Mouse (Mus musculus) liver, postnatal 0 days (tissue): Measurements from ENCODE around the gene Fam166b. TPM values are rescaled to one million over a fixed set of nuclear protein-coding genes. Genes with fewer than 3 reads are reported as not detected.

Source experiments
- ATAC-seq: fragments of 200-750 bp; cut with Nextera tagmentation; 2 replicates; pipeline ENCODE4 v1.8.0; 2017; ENCODE audit warnings: mild to moderate bottlenecking, moderate library complexity
- DNase-seq: peaks from one replicate; pipeline ENCODE4 v3.0.0-alpha.2; 2016
- H3K27ac ChIP-seq: fragments of 300-500 bp; sonication (generic); 2 replicates; pipeline ENCODE4 v1.5.1; 2014; ENCODE audit warnings: antibody characterized with exemption, moderate library complexity, mild to moderate bottlenecking, low read depth
- H3K27me3 ChIP-seq: fragments of 300-500 bp; sonication (generic); 2 replicates; pipeline ENCODE4 v1.6.1; 2014; ENCODE audit warnings: low read length, control low read depth, mixed read lengths; ENCODE audit not compliant: insufficient read depth
- H3K36me3 ChIP-seq: fragments of 300-500 bp; sonication (generic); replicated peaks from 2 replicates; pipeline ENCODE4 v1.6.1; 2014; ENCODE audit warnings: mild to moderate bottlenecking, control low read depth, low read length, moderate library complexity, mixed read lengths; ENCODE audit not compliant: insufficient read depth
- H3K4me1 ChIP-seq: fragments of 300-500 bp; sonication (generic); 2 replicates; pipeline ENCODE4 v1.6.1; 2014; ENCODE audit warnings: antibody characterized with exemption, mild to moderate bottlenecking, control low read depth; ENCODE audit not compliant: insufficient read depth
- H3K4me2 ChIP-seq: fragments of 300-500 bp; sonication (generic); 2 replicates; pipeline ENCODE4 v1.6.1; 2014; ENCODE audit warnings: low read depth, mild to moderate bottlenecking, low read length, moderate library complexity, mixed read lengths
- H3K4me3 ChIP-seq: fragments of 300-500 bp; sonication (generic); 2 replicates; pipeline ENCODE4 v1.5.1; 2014; ENCODE audit warnings: low read depth, low read length
- H3K9ac ChIP-seq: fragments of 300-500 bp; sonication (generic); replicated peaks from 2 replicates; pipeline ENCODE4 v1.6.1; 2014; ENCODE audit warnings: mild to moderate bottlenecking, moderate library complexity
- H3K9me3 ChIP-seq: fragments of 300-500 bp; sonication (generic); 2 replicates; pipeline ENCODE4 v1.6.1; 2016; ENCODE audit warnings: mild to moderate bottlenecking, control low read depth, low read length, mixed read lengths
- CTCF ChIP-seq: sonication (generic); IDR thresholded peaks from 2 replicates; pipeline ENCODE4 v1.5.1; 2016; ENCODE audit warnings: antibody characterized with exemption, low read depth
- EP300 ChIP-seq: IDR thresholded peaks from 2 replicates; pipeline ENCODE4 v1.6.1; 2016; ENCODE audit warnings: antibody characterized with exemption, low read depth, mild to moderate bottlenecking
- WGBS: fragments of 180-500 bp; shearing (Covaris S2); extraction: QIAGEN DNeasy Blood & Tissue Kit; methylation state at CpG from one replicate; pipeline ENCODE4 v1.1.7; 2014; ENCODE audit not compliant: insufficient replicate concordance; 5-methylcytosine and 5-hydroxymethylcytosine counted together
- polyA plus RNA-seq: library from polyadenylated mRNA; unstranded; fragments of >200 nt; fragmentation: Nextera tagmentation; extraction: Ambion mirVana; gene quantifications from 2 replicates; pipeline ENCODE4 v1.2.1, GENCODE M21; 2015

Gene Fam166b
- polyA plus RNA-seq, 1 experiment from 2014 or later, result 0.14 TPM

- Histone ChIP-seq H3K9ac (no peak overlapping the region), H3K4me3 (no peak overlapping the region), H3K27ac (peak overlapping the region; percentile 39), H3K4me1 (peaks cover 12% of the 10 kb centered on the region), H3K9me3 (no peaks in the 10 kb centered on the region), H3K27me3 (peaks cover 3% of the 10 kb centered on the region; the same call in 1 of the 2 replicates), H3K36me3 (peaks cover 25% of the 10 kb centered on the region), H3K4me2 (no peak overlapping the region)
- 51% methylated on average over 9 of the region's 9 CpGs for WGBS
- TF ChIP-seq CTCF, result no peak
- TF ChIP-seq EP300, result no peak
- ATAC-seq (peak; percentile 36), DNase-seq (no peak)
Observed at GRCm38 (mm10) chr4:43419801-43420281, 9.1 kb downstream of the Fam166b start.

GRCm38 (mm10) chr4:43418973-43419656, 9.8 kb downstream of the Fam166b start:
- Histone ChIP-seq H3K27ac (peak overlapping the region; percentile 39; the same call in 1 of the 2 replicates), H3K4me2 (no peak overlapping the region), H3K9me3 (no peaks in the 10 kb centered on the region), H3K27me3 (no peaks in the 10 kb centered on the region), H3K4me3 (no peak overlapping the region), H3K36me3 (peaks cover 19% of the 10 kb centered on the region), H3K9ac (no peak overlapping the region), H3K4me1 (peaks cover 12% of the 10 kb centered on the region)
- WGBS, result 57% methylated on average over 15 of the region's 15 CpGs
- ATAC-seq (no peak), DNase-seq (no peak)
- no peak for TF ChIP-seq CTCF
- TF ChIP-seq EP300, result no peak

GRCm38 (mm10) chr4:43418450-43418849, 10.5 kb downstream of the Fam166b start:
- ATAC-seq (no peak), DNase-seq (no peak)
- H3K4me2 ChIP-seq, result no peak overlapping the region
- H3K9me3 ChIP-seq, result no peaks in the 10 kb centered on the region
- H3K4me3 ChIP-seq, result no peak overlapping the region
- no peak overlapping the region for H3K27ac ChIP-seq
- H3K36me3 ChIP-seq, result peaks cover 14% of the 10 kb centered on the region
- WGBS, result 64% methylated on average over 4 of the region's 4 CpGs
- no peak for TF ChIP-seq CTCF
- no peak for TF ChIP-seq EP300
- H3K9ac ChIP-seq, result no peak overlapping the region
- H3K27me3 ChIP-seq, result no peaks in the 10 kb centered on the region
- peaks cover 9% of the 10 kb centered on the region for H3K4me1 ChIP-seq

GRCm38 (mm10) chr4:43417269-43418062, 11.5 kb downstream of the Fam166b start:
- no peak overlapping the region for H3K4me2 ChIP-seq
- H3K9ac ChIP-seq, result no peak overlapping the region
- peak; percentile 62 for ATAC-seq
- TF ChIP-seq CTCF (no peak), EP300 (peak; percentile 81)
- no peaks in the 10 kb centered on the region for H3K27me3 ChIP-seq
- no peak overlapping the region for H3K4me3 ChIP-seq
- peaks cover 11% of the 10 kb centered on the region for H3K36me3 ChIP-seq
- H3K4me1 ChIP-seq, result peaks cover 3% of the 10 kb centered on the region; the same call in 1 of the 2 replicates
- no peak for DNase-seq
- H3K9me3 ChIP-seq, result no peaks in the 10 kb centered on the region
- no peak overlapping the region for H3K27ac ChIP-seq
- WGBS, result 59% methylated on average over 16 of the region's 16 CpGs

- DNase-seq, result no peak
- Histone ChIP-seq H3K9ac (no peak overlapping the region), H3K9me3 (no peaks in the 10 kb centered on the region), H3K36me3 (peaks cover 3% of the 10 kb centered on the region), H3K4me1 (peaks cover 3% of the 10 kb centered on the region; the same call in 1 of the 2 replicates), H3K27me3 (no peaks in the 10 kb centered on the region), H3K4me3 (no peak overlapping the region), H3K27ac (no peak overlapping the region), H3K4me2 (no peak overlapping the region)
- ATAC-seq, result no peak
- 93% methylated on average over 20 of the region's 22 CpGs for WGBS
- no peak for TF ChIP-seq CTCF
Observed at GRCm38 (mm10) chr4:43416071-43416490, 12.9 kb downstream of the Fam166b start.

- 86% methylated on average over 29 of the region's 29 CpGs for WGBS
- Histone ChIP-seq H3K9ac (no peak overlapping the region), H3K4me3 (no peak overlapping the region), H3K36me3 (peaks cover 3% of the 10 kb centered on the region), H3K4me1 (peaks cover 3% of the 10 kb centered on the region; the same call in 1 of the 2 replicates), H3K27me3 (no peaks in the 10 kb centered on the region), H3K9me3 (no peaks in the 10 kb centered on the region), H3K27ac (no peak overlapping the region), H3K4me2 (no peak overlapping the region)
- TF ChIP-seq CTCF (no peak), EP300 (no peak)
- DNase-seq (no peak), ATAC-seq (no peak)
Observed at GRCm38 (mm10) chr4:43415221-43416070, 13.5 kb downstream of the Fam166b start.
